Mouse (Mus musculus) layer of hippocampus, adult 9-10 months (tissue): ENCODE measurements around the gene Leo1.
"Not testable (repeated sequence)": the region's sequence is repeated elsewhere in the genome, so short reads cannot be mapped to it uniquely, and the experiment has no call there.

Experiments used
- DNase-seq: peaks from one replicate; pipeline ENCODE4 v3.0.0; 2022; ENCODE audit warnings: low spot score

Gene Leo1

DNA sequence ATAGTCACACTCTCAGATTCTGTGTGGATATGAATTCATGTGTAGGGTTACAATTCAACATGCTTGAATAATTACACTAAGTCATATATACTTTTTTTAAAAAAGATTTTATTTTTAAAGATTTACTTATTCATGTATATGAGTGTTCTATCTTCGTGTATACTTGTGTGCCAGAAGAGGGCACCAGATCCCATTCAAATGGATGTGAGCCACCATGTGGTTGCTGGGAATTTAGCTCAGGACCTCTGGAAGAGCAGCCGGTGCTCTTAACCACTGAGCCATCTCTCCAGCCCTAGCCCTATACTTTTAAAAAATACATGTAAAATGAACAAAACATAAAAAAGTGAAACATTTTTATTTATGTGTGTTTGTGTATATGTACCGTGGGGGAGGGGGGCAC, 26.3 kb downstream of the Leo1 start:
- DNase-seq: no peak

DNA sequence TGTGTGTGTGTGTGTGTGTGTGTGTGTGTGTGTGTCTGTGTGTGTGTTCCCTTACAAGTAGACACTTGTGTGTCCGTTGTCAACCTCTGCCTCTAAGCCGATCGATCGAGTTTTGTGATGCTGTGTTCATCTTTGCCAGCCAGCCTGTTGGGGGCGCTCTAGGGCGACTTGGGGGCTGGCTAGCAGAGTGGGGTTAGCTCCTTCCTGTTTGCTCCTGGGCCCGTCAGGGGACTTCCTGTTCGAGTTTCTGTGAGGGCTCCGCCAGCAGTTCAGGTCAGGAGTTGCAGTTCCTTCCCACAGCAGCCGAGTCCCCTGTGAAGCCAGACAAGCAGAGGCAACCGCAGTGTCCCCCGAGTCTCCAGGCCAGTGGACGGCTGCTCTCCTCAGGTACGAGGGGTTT, 27.0 kb downstream of the Leo1 start:
- DNase-seq: no peak

DNA sequence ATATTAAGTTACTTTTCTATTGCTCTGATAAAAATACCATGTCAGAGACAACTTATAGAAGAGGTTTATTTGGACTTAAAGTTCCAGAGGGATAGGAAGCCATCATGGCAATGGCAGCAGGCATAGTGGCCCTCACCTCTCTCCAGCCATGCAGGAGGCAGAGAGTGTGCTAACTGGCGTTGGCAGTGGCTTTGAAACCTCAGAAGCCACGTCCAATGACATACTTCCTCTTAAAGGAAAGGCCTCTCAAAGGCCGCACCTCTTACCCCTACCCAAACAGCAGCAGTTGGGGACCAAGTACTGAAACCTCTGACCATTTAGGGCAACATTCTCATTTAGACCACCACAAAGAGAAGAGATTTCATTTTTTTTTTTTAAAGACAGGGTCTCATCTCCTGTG, 35.9 kb downstream of the Leo1 start:
- no peak for DNase-seq

DNA sequence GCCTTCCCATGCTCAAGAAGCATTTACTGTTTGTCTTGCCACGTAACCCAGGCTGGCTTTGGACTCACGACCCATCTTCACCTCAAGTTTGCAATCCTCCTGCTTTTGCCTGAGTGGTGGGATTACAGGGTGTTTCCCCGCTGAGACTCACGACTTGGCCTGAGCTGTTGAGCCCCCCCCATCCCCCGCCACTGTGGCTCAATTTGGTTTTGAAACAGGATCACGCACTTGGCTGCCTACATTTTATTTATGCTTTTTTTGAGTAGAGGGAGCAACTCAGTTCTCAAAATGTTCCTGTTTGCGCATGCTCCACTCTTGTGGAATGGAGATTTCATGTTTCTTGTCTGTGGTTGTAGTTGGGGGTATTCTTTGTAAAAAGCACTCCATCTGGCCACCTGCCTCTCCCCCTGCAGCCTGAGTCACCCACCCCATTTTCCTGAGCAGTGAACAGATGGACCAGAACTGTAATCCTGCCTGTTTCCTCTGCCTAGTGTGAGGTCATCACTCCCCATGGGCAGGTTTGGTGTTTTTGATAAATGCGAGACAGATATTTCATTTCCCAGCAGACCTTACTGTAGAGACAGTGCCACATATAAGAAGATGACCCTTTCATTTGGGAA, 37.9 kb downstream of the Leo1 start:
- DNase-seq: no peak

DNA sequence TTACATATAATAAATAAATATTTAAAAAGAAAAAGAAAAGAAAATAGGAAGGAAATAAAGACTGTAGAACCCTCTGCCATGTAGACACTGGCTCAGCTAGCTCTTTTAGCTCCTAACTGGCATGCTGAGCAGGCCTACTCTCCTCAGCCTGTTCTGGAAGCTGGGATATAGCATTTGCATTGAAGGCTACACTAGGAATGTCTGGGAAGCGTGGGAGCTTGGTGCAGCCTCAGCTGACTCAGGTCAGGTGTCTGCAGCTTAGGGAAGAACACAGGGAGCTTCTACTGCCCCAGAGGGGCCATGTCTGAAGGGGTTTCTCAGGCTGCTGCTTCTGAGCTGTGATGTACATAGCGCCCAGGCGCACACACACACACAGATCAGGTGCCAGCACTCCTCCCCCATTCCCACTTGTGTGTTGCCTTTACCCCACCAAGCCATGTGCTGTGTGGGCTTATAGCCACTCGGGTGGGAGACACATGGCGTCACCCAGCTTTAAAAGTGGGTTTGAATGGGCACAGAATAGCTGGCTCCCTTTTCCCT, 39.3 kb downstream of the Leo1 start:
- DNase-seq: no peak

DNA sequence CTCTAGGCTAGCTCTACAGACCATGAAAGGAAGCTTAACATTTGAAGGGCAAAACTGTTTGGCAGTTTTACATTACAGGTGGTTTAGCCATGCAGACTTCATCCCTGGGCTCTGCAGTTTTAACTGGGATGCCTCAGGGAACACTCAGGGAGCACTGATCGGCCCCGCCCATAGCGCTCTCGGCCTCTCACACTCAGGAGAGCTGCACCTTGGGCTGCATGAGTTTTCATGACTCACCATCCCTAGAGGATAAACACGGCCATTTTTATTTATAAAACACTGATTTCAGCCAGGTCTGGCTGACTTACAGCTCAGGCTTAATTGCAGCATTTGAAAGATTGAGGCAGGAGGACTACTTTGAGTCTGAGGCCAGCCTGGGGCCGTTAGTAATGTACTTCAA, 43.9 kb downstream of the Leo1 start:
- DNase-seq: no peak

DNA sequence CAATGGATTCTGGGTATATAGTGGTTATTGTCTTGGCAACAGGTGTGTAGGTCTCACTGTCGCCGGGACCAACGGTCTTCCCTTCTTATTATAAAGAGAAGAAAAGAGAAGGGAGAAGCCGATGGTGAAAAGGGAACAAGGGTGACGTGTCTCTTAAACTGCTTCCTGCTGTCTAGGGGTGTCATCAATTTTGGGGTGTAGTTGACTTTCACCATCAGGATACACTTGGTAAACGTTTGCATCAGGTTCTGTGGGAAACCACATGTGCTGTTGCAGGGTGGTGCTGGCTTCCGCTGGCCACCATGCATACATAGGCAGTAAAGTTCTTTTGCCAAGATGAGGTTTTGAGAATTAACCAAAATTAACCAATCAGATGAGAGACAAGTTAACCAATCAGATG, 46.9 kb downstream of the Leo1 start:
- DNase-seq: not testable (repeated sequence)

DNA sequence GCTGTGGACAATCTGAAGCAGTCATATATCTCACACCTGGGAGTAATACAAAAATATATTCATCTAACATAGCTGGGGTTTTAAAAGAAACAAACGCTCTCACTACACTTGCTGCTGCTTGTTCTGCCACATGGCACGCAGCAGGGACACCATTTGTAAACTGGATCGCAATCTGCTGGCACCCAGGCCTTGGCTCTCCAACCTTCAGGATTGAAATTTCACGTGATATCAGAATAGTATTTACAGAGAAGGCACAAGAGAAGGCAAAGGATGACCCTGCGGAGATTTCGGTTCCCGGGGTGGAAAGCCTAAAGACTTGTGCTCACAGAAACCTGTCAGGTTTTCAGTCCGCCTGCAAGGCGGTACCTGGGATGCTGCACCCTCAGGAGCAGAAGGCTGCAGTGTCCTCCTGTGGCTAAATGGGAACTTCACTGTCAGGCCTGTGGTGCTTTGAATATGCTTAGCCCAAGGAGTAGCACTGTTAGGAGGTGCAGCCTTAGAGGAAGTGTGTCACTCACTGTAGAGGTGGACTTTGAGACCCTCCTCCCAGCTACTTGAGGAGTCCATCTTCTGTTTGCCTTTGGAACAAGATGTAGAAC, 53.2 kb downstream of the Leo1 start:
- no peak for DNase-seq

DNA sequence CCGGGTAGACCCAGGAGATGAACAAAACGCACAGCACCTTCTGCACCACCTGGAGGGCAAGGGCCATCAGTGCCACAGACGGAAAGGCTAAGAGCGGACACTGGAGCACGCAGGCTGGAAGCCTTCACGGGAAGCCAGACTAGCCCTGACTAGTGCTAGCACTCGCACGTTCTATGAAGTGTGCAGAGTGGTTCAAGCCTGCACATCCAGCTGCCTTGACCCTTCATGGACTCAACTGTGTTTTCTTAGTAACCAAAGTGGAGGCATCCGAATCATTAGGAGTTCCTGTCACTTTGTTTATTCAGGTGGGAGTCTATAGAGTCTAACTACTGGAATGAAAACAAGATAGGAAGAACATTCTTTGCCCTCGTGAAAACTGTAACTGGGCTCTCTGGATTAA, 54.6 kb downstream of the Leo1 start:
- no peak for DNase-seq

DNA sequence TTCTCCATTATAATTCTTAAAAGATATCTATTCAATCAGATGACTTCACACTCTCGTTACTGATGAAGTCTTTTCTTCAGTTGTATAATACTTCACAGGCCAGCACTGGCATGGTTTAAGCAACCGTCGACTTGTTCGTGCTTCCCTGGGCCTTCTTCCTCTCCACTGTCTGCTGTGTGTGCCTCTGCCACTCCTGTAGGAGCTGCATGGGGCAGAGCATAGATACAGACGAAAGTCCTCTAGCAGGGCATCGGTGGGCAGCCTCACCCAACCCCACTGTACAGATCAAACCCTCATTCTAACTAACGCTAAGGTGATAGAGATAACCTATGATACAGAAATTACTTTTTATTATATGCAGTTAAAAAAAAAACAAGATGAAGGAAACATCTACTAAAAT, 57.2 kb downstream of the Leo1 start:
- DNase-seq: no peak

DNA sequence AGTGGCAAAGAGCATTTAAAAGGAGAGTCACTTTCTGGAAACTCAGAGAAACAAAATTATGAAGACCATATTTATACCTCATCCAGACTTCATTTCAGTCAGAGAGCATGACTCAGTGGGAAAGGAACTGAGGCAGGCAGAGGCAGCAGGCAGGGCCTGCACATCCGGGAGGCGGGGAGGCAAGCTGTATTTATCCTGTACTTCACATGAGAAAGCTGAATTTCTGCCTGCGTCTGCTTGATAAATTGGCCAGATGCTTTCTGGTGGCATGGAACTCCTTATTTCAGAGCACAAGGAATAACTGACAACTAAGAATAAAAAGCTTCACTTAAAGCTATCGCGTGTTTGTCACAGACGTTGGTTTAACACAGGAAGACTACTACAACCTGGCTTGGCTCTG, 63.0 kb downstream of the Leo1 start:
- DNase-seq: no peak

DNA sequence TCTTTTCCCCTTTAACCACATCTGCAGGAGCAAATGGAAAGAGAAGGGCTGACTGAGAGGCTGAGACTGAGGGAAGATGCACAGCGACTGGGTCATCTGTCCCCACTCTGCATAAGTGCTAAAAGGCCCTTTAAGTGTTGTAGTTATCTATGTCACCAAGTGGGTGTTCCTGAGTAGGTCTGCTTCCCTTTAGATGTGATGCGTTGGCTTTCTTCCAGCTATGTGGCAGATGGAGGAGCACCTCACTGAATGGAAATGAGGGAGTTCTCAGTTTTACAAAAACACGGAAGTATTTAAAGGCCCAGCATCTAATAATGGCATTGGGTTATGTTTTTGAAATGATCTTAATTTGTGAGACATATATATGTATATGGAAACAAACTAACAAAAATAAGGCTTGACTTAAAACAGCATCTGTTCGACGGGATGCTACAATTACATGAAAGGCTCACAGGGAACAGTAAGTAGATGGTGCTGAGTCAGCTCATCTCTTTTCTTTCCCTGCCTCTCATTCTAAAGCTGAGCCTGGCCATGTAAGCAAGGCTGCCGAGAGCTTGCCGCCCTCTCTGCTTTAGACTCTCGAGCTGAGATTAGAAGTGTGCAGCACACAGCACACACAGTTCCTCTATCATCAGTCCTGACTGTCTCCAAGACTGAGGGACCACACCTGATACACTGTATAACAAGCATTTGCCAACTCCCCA, 70.1 kb downstream of the Leo1 start:
- DNase-seq: no peak

DNA sequence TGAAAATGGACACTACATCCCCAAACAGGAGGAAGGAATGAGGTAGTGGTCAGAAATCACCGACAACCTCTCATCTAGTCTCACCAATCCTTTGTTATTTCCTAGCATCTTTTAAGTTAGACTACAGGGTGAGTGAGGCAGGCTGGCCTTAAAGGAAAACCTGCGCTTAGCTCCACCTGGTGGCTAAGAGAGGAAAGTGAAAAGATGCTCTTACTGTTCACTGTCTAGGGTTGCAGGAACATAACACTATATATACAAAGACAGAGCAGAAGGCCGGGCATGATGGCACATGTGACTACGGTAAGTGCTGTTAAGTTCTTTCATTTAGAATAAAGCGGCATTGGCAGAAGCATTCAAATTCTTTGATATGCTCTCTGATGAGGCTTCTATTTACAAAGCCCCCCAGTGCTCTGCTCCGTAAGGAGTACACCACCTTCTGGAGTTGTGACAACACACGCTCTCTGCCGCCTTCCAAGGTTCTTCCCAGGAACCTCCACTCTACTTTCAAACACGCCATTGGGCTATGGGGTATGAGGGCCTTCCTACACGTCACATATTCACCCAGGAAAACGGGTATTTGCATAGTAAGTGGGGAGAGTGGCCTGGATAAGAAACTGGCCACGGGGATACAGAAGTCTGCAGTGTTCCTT, 74.3 kb downstream of the Leo1 start:
- peak; percentile 33 for DNase-seq
